Mouse (Mus musculus): ENCODE results near the gene Vax2. TPM values are rescaled to one million over a fixed set of nuclear protein-coding genes. Genes with fewer than 3 reads are reported as not detected.

Vax2 gene
- polyA plus RNA-seq (2016; fragmentation: Nextera tagmentation; extraction: Ambion mirVana) = 3.3 and 4.4 TPM in 2 replicates

- peaks cover 100% of the 10 kb centered on the region for H3K27me3 ChIP-seq (ENCODE audit: poor library complexity, severe bottlenecking)
- peak; percentile 87 for DNase-seq (ENCODE audit: extremely low spot score, low spot score)
- peaks cover 56% of the 10 kb centered on the region for H3K4me1 ChIP-seq
- no peaks in the 10 kb centered on the region for H3K9me3 ChIP-seq
- H3K36me3 ChIP-seq (replicated peaks) = no peaks in the 10 kb centered on the region
- H3K4me3 ChIP-seq = peak within 1 kb of the TSS; percentile 60
- WGBS = under 1% methylated on average over 46 of the region's 46 CpGs
- peak within 1 kb of the TSS; percentile 48; the same call in 1 of the 2 replicates for H3K27ac ChIP-seq
Observed at GRCm38 (mm10) chr6:83711067-83711675, at the start of gene Vax2. Gene Vax2, plus strand, starts transcription at chr6:83711264.

- DNase-seq (ENCODE audit: extremely low spot score, low spot score) = no peak
- H3K4me1 ChIP-seq = peaks cover 10% of the 10 kb centered on the region
Observed at GRCm38 (mm10) chr6:83665009-83665408, 46.1 kb upstream of the Vax2 start.

GRCm38 (mm10) chr6:83673395-83673794, 37.7 kb upstream of the Vax2 start:
- H3K27ac ChIP-seq = no peak overlapping the region
- H3K36me3 ChIP-seq (replicated peaks) = no peaks in the 10 kb centered on the region
- no peak overlapping the region for H3K4me3 ChIP-seq
- peak; percentile 77 for DNase-seq (ENCODE audit: extremely low spot score, low spot score)
- 8% methylated on average over 4 of the region's 4 CpGs for WGBS
- no peaks in the 10 kb centered on the region for H3K9me3 ChIP-seq
- 0 out of 2 replicates have a peak, but pooled peaks cover 4% of the 10 kb centered on the region for H3K27me3 ChIP-seq (ENCODE audit: poor library complexity, severe bottlenecking)
- H3K4me1 ChIP-seq = no peaks in the 10 kb centered on the region

More at GRCm38 (mm10) chr6:83665009-83665408, 46.1 kb upstream of the Vax2 start:
- WGBS = 90% methylated on average over 2 of the region's 2 CpGs
- Histone ChIP-seq H3K9me3 (no peaks in the 10 kb centered on the region), H3K4me3 (no peak overlapping the region), H3K27ac (no peak overlapping the region), H3K36me3 (replicated peaks) (no peaks in the 10 kb centered on the region), H3K27me3 (ENCODE audit: poor library complexity, severe bottlenecking) (no peaks in the 10 kb centered on the region)

GRCm38 (mm10) chr6:83677757-83678156, 33.3 kb upstream of the Vax2 start, which contains the start of gene Cd207:
Gene Cd207, minus strand, starts transcription at chr6:83677857.
- Histone ChIP-seq H3K36me3 (replicated peaks) (no peaks in the 10 kb centered on the region), H3K27ac (no peak within 1 kb of the TSS), H3K9me3 (no peaks in the 10 kb centered on the region), H3K4me1 (no peaks in the 10 kb centered on the region), H3K4me3 (no peak within 1 kb of the TSS), H3K27me3 (ENCODE audit: poor library complexity, severe bottlenecking) (0 out of 2 replicates have a peak, but pooled peaks cover 15% of the 10 kb centered on the region)
- WGBS = 77% methylated on average over 4 of the region's 4 CpGs
- DNase-seq (ENCODE audit: extremely low spot score, low spot score) = no peak

- DNase-seq (ENCODE audit: extremely low spot score, low spot score) = no peak
- H3K4me3 ChIP-seq = no peak overlapping the region
- H3K4me1 ChIP-seq = peaks cover 5% of the 10 kb centered on the region; the same call in 1 of the 2 replicates
- WGBS = 95% methylated on average over 4 of the region's 4 CpGs
- no peak overlapping the region for H3K27ac ChIP-seq
- no peaks in the 10 kb centered on the region for H3K9me3 ChIP-seq
- no peaks in the 10 kb centered on the region for H3K36me3 ChIP-seq (replicated peaks)
- H3K27me3 ChIP-seq (ENCODE audit: poor library complexity, severe bottlenecking) = peaks cover 75% of the 10 kb centered on the region
Observed at GRCm38 (mm10) chr6:83689374-83689773, 21.7 kb upstream of the Vax2 start.

GRCm38 (mm10) chr6:83690277-83690676, 20.8 kb upstream of the Vax2 start:
- H3K27me3 ChIP-seq (ENCODE audit: poor library complexity, severe bottlenecking) = peaks cover 77% of the 10 kb centered on the region
- WGBS = 22% methylated on average over 4 of the region's 5 CpGs
- H3K9me3 ChIP-seq = no peaks in the 10 kb centered on the region
- H3K4me1 ChIP-seq = peaks cover 5% of the 10 kb centered on the region; the same call in 1 of the 2 replicates
- no peak overlapping the region for H3K4me3 ChIP-seq
- no peak overlapping the region for H3K27ac ChIP-seq
- DNase-seq (ENCODE audit: extremely low spot score, low spot score) = no peak
- H3K36me3 ChIP-seq (replicated peaks) = no peaks in the 10 kb centered on the region

- Histone ChIP-seq H3K27ac (no peak overlapping the region), H3K4me3 (no peak overlapping the region), H3K4me1 (peaks cover 5% of the 10 kb centered on the region; the same call in 1 of the 2 replicates), H3K9me3 (no peaks in the 10 kb centered on the region), H3K27me3 (ENCODE audit: poor library complexity, severe bottlenecking) (peaks cover 77% of the 10 kb centered on the region), H3K36me3 (replicated peaks) (no peaks in the 10 kb centered on the region)
- DNase-seq (ENCODE audit: extremely low spot score, low spot score) = no peak
- WGBS = 56% methylated on average over 2 of the region's 2 CpGs
Observed at GRCm38 (mm10) chr6:83690936-83691335, 20.1 kb upstream of the Vax2 start.

GRCm38 (mm10) chr6:83692962-83693361, 18.1 kb upstream of the Vax2 start:
- WGBS = under 1% methylated on average over 12 of the region's 12 CpGs
- Histone ChIP-seq H3K27ac (no peak overlapping the region), H3K4me1 (peaks cover 5% of the 10 kb centered on the region; the same call in 1 of the 2 replicates), H3K36me3 (replicated peaks) (no peaks in the 10 kb centered on the region), H3K9me3 (no peaks in the 10 kb centered on the region), H3K27me3 (ENCODE audit: poor library complexity, severe bottlenecking) (peaks cover 90% of the 10 kb centered on the region), H3K4me3 (no peak overlapping the region)
- DNase-seq (ENCODE audit: extremely low spot score, low spot score) = no peak

GRCm38 (mm10) chr6:83693835-83694234, 17.2 kb upstream of the Vax2 start:
- Histone ChIP-seq H3K4me1 (peaks cover 5% of the 10 kb centered on the region; the same call in 1 of the 2 replicates), H3K27ac (no peak overlapping the region), H3K27me3 (ENCODE audit: poor library complexity, severe bottlenecking) (peaks cover 99% of the 10 kb centered on the region), H3K36me3 (replicated peaks) (no peaks in the 10 kb centered on the region), H3K4me3 (no peak overlapping the region), H3K9me3 (no peaks in the 10 kb centered on the region)
- peak; percentile 68 for DNase-seq (ENCODE audit: extremely low spot score, low spot score)
- WGBS = 1% methylated on average over 9 of the region's 9 CpGs

GRCm38 (mm10) chr6:83695731-83696130, 15.3 kb upstream of the Vax2 start:
- no peak for DNase-seq (ENCODE audit: extremely low spot score, low spot score)
- H3K4me3 ChIP-seq = no peak overlapping the region
- no peaks in the 10 kb centered on the region for H3K36me3 ChIP-seq (replicated peaks)
- H3K27me3 ChIP-seq (ENCODE audit: poor library complexity, severe bottlenecking) = peaks cover 100% of the 10 kb centered on the region
- no peaks in the 10 kb centered on the region for H3K9me3 ChIP-seq
- peaks cover 5% of the 10 kb centered on the region; the same call in 1 of the 2 replicates for H3K4me1 ChIP-seq
- H3K27ac ChIP-seq = no peak overlapping the region
- WGBS = 10% methylated on average over 3 of the region's 3 CpGs

GRCm38 (mm10) chr6:83696684-83697083, 14.4 kb upstream of the Vax2 start:
- no peak for DNase-seq (ENCODE audit: extremely low spot score, low spot score)
- no peaks in the 10 kb centered on the region for H3K36me3 ChIP-seq (replicated peaks)
- no peak overlapping the region for H3K4me3 ChIP-seq
- H3K4me1 ChIP-seq = peaks cover 5% of the 10 kb centered on the region; the same call in 1 of the 2 replicates
- H3K9me3 ChIP-seq = no peaks in the 10 kb centered on the region
- peaks cover 100% of the 10 kb centered on the region for H3K27me3 ChIP-seq (ENCODE audit: poor library complexity, severe bottlenecking)
- H3K27ac ChIP-seq = no peak overlapping the region
- 1% methylated on average over 7 of the region's 7 CpGs for WGBS

GRCm38 (mm10) chr6:83697932-83698331, 13.1 kb upstream of the Vax2 start:
- H3K27ac ChIP-seq = no peak overlapping the region
- H3K36me3 ChIP-seq (replicated peaks) = no peaks in the 10 kb centered on the region
- peaks cover 100% of the 10 kb centered on the region for H3K27me3 ChIP-seq (ENCODE audit: poor library complexity, severe bottlenecking)
- no peak overlapping the region for H3K4me3 ChIP-seq
- H3K4me1 ChIP-seq = peaks cover 13% of the 10 kb centered on the region
- H3K9me3 ChIP-seq = no peaks in the 10 kb centered on the region
- 2% methylated on average over 8 of the region's 8 CpGs for WGBS
- DNase-seq (ENCODE audit: extremely low spot score, low spot score) = no peak

- Histone ChIP-seq H3K27ac (no peak overlapping the region), H3K4me1 (peaks cover 7% of the 10 kb centered on the region), H3K27me3 (ENCODE audit: poor library complexity, severe bottlenecking) (peaks cover 100% of the 10 kb centered on the region), H3K4me3 (no peak overlapping the region), H3K9me3 (peaks cover 6% of the 10 kb centered on the region; the same call in 1 of the 2 replicates), H3K36me3 (replicated peaks) (no peaks in the 10 kb centered on the region)
- 3% methylated on average over 5 of the region's 5 CpGs for WGBS
- DNase-seq (ENCODE audit: extremely low spot score, low spot score) = no peak
Observed at GRCm38 (mm10) chr6:83699971-83700370, 11.1 kb upstream of the Vax2 start.

All from forebrain, embryonic 10.5 days (tissue).